Mouse (Mus musculus) retina, embryonic 14.5 days (tissue): Measurements from ENCODE around the gene S100a6.
A peak's percentile ranks its signal among the peaks of the same experiment; 100 is the strongest.

Experiments used
- DNase-seq: peaks from one replicate; pipeline ENCODE4 v3.0.0-alpha.2; 2015; ENCODE audit warnings: low spot score

The S100a6 gene

DNA sequence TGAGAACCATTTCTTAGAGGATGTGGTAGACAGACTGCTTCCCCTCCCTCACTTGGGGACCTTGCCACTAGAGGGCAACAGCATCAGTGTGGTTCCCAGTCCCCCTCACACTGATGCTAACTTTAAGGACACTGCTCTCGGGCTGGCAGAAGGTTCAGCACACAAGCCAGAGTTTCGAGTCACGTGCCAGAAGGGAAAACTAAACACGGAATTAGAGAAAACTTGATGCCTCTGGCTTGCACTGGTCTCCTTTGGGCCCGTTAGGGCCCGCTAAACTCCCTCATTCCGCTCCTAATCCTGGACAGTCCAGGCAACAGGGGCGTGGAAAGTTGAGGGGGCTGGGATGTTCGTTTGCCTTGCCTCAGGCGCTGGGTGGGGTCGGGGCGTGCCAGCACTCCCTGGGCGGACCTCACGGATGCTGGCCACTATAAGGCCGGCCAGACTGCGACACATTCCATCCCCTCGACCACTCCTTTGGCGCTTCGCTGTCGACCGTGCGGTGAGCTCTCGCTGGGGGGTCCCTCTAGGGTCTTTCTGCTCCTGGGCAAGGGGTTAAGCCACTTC, at the start of gene S100a6:
S100a6 (plus strand) TSS at position 155 of the 564 bp plus-strand sequence.
- DNase-seq: peak; percentile 82

DNA sequence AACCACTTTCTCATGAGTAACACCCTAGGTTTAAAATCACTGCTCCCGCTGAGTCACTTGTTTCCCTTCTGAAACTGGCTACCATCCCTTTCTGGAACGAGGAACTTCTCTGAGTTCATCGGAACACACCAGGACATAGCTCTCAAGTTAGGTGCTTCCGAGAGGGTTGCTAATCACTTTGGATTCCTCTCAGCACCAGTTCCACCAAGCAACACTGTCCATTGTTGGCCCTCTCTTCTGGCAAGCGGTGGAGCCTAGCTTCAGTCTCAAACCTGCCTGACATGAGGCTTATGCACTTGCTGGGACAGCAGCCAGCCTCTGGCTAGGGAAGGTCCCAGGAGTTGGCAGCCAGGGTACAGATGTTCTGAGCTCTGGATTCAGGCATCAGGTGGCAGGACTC, 38.0 kb upstream of the S100a6 start:
- no peak for DNase-seq

DNA sequence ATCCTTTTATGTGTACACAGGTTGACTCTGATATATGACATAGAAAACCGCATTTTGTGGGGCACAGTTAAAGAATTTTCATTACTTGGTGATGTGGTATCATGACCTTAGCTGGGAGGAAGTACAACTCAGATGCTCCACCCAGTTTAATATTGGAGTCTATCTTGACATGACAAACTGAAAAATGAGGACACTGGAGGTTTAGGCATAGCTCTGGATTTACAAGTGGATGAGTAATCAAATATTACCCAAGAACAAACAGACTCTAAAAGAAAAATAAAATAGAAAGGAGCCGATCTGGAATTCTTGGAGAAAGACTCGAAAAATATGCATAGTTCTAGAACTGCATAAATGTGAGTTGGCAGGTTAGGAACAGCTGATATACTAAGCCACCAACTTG, 37.4 kb upstream of the S100a6 start:
- no peak for DNase-seq

DNA sequence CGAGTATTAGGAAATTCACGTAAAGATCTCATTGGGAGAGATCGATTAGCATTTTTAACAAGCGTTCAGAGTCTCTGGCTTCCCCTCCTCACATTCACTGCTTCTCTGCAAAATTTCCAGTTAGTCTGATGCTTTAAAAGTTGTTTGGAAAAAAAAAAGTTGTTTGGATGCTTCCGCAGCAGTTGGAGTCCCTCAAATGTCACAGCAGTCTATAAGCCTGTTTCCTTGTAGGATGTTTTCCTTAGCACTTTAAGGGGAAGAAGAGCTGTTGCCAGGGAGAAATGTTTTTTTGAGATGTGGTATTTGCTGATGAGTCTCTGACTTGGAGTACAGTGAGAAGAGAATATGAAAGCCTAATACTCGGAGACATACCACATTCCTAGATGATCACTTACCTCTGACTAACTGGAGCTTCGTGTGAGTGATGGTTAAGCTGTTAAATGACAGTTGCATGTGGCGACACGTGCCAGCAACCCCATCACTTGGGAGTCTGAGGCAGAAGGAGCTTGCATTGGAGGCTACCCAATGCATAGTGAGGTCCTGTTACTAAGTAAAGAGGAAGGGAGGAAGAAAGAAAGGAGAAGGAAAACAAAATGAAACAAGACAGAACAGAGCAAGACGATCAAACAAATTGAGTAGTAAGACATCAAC, 36.2 kb upstream of the S100a6 start:
- DNase-seq: no peak

DNA sequence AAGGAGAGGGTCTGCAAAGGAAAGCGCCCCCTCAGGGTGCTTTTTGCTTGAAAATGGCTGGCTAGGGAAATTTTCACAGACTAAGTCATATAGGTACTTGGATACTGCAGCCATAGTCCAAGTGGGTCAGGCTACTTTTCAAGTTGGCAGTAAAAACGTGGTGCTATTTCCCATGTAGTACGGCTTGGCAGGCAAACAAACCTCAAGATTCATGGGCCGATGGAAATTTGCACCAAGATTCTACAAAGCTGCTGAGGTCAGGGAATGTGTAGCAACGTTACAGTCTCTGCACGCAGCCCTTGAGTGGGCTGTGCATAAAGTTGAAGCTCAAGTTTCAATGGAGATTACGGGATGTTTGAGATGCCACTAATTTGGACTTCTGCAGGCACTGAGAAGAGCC, 33.2 kb upstream of the S100a6 start:
- no peak for DNase-seq

DNA sequence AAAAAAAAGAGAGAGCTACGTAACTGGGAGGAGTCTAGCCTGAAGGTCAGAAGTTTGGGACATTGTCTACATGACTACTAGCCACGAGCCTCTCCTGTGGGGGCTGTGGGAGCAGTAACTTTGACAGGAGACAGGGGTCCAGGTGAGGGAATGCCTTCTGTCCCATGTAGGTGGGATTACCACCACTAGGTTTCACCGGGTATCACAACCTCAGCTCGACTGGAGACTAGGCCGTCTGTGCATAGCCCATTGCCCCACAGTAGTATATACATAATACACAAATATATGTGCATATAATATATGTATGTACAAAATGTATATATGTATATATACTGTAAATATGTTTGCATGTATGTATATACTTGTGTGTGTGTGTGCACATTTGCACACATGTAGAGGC, 31.5 kb upstream of the S100a6 start:
- no peak for DNase-seq

DNA sequence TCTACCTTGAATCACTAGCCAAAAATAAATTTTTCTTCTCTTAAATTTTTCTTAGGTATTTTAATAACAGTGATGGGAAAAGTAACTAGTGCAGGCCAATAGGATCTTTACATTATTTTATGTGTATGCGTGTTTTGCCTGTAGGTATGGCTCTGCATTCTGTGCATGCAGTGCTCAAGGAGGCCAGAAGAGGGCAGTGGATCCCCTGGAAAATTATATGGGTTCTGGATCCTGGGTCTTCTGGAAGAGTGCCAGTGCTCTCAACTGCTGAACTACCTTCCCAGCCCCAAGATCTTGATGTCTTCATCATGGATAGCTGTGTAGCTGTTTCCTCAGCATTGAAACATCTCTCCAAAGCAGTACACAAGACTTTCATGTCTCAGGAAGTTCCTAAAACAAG, 30.5 kb upstream of the S100a6 start:
- DNase-seq: peak; percentile 20

DNA sequence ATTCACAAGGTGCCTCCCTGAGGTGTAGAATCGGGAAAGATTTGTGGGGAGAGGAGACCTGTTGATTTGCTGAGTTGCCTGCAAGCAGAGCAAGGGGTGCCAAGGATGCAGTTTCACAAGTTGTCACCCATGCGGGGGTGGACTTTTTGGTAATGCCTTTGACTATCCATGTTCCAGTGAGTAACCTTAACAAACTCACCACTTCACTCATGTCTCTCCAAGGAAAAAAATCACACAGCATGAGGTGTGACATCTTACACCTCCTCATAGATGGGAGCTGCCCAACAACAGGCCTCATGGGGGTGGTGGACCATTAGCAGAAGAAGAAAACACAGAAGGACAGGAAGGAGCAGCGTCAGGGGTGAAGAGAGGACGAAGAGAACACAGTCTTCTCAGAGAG, 30.1 kb upstream of the S100a6 start:
- DNase-seq: no peak

DNA sequence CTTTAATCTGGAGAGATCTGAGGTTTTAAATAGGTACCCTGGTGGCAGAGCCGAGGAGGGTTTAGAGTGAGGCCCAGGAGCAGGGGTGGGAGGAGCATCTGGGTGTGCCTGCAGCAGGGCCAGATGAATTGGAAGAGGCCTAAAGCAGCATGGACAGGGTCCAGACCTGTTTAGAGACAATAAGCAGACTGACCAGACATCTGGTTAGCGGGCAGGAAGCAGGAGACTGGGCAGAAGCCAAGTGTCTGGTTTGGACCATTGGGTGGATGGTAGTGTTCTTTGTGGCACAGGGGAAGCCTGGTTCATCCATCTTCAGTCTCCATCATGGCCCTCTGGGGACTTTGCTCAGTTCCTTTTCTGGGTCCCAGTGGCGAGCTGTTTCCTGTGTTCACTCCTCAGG, 28.8 kb upstream of the S100a6 start:
- no peak for DNase-seq

DNA sequence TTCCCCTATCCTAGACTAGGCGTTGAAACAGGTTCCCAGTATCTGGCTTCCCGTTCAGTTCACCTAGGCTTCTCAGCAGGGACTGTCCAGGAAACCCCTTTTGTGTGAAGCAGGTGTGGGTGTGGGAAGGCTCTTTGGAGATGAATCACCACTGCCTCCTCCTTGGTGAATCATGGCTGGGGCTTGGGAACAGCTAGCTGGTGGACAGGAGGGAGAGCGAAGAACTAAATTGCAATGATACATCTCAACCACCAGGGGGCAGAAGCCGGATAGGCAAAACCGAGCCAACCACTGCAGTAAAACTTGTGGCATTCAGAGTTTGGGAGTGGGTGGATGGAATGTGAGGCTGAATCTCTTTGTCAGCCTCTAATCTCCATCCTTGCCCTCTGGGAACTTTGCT, 27.1 kb upstream of the S100a6 start:
- peak; percentile 86 for DNase-seq

DNA sequence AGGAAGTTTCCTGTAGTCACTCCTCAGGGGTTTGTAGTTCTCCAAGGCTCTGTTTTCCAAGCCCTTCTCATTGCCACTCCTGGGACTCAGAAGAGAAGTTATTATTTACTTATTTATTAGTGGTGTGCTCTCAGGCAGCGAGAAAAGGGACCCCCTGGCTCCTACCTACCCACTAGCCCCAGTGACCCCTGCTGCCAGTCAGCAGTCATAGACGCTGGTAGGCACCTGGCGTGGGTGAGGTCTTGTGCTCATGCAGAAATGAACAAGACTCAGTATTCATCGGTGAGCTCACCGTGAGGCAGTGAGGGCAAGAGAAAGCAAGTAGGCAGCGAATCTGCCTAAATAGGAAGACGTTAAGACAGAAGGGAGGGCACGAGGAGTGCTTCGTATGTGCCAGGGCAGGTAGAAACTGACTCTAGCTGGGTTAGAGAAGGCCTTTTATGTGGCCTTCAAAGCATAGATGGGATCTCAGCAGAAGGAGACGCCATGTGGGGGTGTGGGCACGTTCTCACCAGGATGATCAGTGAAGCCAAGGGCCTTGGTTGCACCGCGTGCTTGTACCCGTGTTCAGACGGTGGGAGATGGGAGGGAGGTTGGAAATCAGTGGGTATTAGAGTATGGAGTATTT, 26.6 kb upstream of the S100a6 start:
- DNase-seq: no peak

DNA sequence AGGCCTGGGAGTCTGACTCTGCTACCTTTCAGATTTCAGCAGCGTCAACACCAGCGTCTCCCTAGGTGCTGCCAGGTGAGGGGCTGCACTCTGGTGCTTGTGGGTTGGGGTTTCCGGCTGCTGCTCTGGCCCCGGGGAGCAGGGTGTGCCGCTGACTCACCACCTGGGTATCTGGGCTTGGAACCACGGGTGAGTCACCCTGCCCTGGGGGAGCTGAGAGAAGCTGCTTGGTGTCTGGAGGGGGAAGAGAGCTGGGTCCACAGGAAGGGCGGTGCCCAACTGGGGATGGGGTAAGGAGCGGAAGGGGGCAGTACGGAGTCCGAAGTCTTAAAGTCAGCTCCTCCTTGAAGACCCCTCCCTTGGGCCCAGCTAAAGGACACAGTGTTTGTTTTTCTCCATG, 25.8 kb upstream of the S100a6 start:
- DNase-seq: no peak

DNA sequence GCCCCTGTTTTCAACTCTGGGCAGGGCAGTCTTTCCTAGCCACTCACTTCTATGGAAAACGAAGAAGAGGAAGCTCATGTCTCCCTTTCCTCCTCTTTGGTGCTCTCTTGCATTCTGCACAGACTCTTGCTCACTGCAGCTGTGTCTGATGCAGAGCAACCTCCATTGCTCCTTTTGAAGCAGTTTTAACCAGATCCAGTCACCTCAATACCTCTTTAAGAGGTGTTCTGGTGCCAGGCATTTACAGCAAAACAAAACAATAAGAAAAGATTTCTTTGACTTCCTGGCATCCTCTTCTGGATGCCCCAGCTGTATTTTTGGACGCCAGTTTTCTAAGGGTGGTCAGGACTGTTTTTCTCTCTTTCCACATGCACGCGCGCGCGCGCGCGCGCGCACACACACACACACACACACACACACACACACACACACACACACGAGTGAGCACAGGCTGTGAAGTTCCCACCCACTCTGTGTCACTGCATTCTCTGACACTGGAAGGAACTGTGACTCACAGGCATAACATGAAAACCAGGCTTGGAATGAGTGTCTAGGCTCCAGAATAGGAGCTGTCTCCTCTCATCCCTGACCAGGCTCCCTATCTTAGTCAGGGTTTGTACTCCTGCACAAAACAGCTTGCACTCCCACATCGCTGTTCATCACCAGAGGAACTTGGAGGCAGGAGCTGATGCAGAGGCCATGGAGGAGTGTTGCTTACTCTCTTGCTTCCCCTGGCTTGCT, 25.2 kb upstream of the S100a6 start:
- DNase-seq: no peak

DNA sequence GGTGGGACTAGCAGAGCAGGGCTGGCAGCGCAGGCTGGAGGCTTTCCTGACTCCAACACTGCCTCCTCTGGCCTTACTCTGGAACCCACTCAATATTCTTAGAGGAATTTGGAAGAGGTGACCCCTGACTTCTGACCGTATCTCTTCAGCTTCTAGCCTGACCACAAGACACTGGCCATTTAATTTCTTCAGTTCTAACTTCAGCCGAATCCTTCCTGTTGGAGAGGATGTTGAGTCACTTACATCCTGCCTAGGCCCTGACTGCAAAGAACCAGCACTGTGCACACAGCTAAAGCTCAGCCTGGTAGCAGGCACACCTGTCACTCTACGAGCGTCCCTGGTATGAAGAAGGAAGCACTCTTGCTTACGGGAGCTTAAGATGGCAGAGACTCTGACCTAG, 23.3 kb upstream of the S100a6 start:
- no peak for DNase-seq

DNA sequence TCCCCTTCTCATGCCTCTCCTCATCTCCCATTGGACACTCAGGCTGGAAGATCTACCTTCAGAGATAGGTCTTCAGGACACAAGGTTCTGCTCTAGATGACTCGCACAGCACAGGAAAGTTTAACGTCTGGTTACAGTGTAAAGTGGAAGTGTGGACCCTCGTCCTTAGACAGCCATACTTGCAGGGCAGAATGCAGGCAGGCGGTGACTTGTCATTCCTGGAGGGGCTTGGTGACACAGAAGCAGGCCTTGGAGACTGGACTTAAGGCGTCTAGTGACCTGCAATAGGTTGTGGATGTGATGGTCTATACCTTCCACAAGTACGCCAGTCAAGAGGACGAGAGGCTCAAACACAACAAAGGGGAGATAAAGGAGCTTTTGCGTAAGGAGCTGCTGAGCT, 22.7 kb upstream of the S100a6 start, which contains the start of gene S100a2:
S100a2 (plus strand) TSS at position 301 of the 400 bp plus-strand sequence.
- no peak for DNase-seq

DNA sequence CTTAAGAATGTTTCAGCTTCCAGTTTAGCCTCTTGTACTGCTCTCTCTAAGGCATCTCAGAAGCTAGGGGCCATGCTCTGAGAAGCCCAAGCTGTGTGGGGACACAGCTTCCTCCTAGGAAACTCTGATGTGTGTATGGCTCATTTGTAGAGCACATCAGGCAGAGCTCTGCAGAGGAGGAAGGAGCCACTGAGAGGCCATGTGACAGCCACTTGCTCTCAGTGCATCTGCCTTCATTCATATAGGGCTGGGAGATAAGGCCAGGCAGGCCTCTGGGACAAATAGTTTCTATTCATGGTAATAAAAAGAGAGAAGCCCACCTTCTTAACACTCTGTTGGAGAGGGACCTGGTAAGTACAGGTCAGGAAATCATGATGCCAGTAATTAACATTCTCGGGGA, 18.2 kb upstream of the S100a6 start:
- DNase-seq: no peak

DNA sequence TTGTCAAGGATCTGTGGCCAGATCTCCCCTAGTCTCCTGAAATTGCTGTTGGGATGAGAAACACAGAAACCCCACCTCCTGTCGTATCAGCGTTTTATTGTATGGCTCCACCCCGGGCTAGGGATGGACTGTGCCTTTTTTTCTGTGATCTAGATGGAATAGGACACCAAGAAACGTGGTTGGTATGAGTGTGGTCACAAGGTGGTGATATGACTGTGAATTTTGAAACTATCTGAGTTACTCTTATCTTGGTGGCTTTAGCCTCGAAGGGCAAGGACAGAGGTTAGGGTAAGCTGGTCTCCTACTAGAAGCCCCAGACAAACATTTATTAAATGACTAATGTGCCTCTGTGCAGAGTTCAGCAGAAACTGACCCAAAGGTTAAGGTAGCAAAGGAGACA, 17.1 kb upstream of the S100a6 start:
- no peak for DNase-seq

DNA sequence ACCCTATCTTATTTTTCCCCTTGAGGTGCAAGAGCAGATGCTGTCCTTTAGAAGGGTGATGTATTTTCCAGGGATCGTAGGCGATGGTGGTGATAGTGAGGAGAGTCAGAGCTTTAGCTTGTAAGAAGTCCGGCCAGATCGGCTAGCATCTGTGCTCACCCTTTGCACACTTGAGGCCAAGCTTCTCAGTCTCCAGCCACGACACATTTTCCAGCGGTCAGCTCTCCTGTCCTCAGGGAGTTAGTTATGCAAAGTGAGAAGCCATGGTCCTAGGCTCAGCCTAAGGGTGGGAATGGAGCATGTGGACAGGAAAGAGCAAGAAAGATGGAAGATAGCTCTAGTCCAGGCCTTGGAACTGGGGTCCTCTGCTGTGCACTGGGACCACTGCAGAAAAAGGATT, 15.9 kb upstream of the S100a6 start:
- no peak for DNase-seq

DNA sequence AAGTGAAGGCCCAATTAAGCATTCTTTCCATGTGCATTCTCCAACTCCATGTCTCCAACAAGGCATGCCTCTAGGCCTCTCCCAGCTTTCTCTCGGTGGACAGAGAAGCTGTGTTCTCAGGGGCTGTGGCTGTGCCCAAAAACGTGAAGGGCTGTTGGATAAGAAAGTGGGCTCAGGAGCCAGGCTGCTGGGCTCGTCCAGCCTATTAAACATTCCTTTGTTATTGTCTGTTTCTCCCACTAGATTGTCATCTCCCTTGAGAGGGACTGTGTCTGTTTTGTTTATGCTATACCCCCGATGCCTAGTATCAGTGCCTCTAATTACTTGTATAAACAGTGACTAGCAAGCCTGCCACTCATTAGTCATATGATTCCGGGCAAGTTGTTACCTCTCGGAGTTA, 14.9 kb upstream of the S100a6 start:
- no peak for DNase-seq

DNA sequence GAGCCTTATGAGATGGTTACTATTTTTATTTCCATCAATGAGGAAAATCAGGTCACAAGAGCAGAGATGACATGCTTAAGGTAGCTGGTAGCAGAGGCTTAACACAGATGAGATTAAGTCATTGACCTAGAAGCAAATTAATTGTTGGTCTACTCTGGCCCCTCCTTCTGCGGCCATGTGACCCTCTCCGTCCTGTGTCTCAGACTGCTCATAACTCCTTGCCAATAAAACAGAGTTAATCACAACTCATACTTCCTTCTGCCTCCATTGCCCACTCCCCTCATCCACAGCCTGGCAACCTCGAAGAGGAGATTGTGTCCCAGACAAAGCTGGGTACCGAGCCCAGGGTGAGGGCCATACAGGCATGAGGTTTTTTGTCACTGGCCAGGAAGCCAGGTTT, 14.5 kb upstream of the S100a6 start:
- DNase-seq: peak; percentile 60

DNA sequence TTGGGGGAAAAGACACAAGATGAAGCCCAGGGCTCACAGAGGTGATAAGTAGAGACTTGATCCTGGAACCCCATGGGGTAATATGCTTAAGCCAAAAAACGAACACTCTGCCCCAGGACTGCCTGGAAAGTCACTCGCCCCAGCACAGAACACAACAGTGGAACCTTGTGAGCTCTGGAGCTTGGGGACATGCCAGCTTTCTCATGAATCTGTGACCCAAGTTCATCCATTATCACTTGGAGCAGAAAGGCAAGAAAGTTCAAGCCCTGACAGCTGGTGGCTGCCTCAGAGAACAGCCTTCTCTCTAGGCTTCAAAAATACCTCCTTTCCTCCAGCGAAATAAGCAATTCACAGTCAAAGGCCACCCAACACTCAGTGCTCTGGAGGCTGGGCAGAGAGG, 13.3 kb upstream of the S100a6 start:
- no peak for DNase-seq

DNA sequence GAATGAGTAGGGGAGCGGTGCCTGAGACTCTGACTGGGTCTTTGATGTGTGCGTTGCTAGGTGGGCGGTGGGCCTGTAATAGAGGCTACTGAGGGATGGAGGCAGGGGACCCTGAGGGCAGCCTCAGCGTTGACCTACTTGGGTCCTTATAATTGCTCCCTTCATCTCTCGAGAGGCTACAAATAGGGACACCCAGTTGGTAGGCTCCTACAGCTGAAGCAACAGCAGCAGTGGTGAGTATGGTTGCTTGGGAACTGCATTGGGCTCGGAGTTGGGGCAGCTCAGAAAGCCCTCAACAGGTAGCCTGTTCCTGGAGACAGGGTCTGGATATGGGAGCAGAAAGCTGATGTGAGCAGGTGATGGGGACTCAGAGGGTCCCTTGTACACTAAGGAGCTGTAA, 12.6 kb upstream of the S100a6 start:
- DNase-seq: no peak
